Mouse (Mus musculus): ENCODE data around the gene Vmn2r113. TPM values are rescaled to one million over a fixed set of nuclear protein-coding genes. Genes with fewer than 3 reads are reported as not detected.
"Not testable (repeated sequence)": the region's sequence is repeated elsewhere in the genome, so short reads cannot be mapped to it uniquely, and the experiment has no call there.

Vmn2r113 gene
- polyA plus RNA-seq (2014; fragmentation: Nextera tagmentation; extraction: Ambion mirVana): not detected in 2 replicates

- no CpG with 5 or more reads among the region's 4 CpGs for WGBS
- not testable (repeated sequence) for H3K9ac ChIP-seq (ENCODE audit: low read length); H3K4me1 ChIP-seq (replicated peaks; ENCODE audit: control insufficient read depth, insufficient read depth, low read length); H3K27me3 ChIP-seq (ENCODE audit: control insufficient read depth, insufficient read depth, low read length); ATAC-seq (replicated peaks; ENCODE audit: low FRiP score); H3K27ac ChIP-seq (ENCODE audit: low read depth, low read length); DNase-seq (ENCODE audit: low spot score); H3K4me2 ChIP-seq (ENCODE audit: low read depth, low read length, severe bottlenecking); H3K4me3 ChIP-seq (ENCODE audit: low read depth, low read length); H3K36me3 ChIP-seq (ENCODE audit: control insufficient read depth, insufficient read depth, low read length); H3K9me3 ChIP-seq (ENCODE audit: control insufficient read depth, low read length)
These were observed at the start of gene Vmn2r113 for GRCm38 (mm10) chr17:22942684-22943083. Vmn2r113 (plus strand) TSS chr17:22942984.

Other genes with a start within 250 kb of the Vmn2r113 start
- gene Zfp945, start 75.8 kb upstream of the Vmn2r113 start, polyA plus RNA-seq (2014; fragmentation: Nextera tagmentation; extraction: Ambion mirVana): 24.6 and 29.1 TPM in 2 replicates
- gene Vmn2r-ps130, start 118.2 kb downstream of the Vmn2r113 start, polyA plus RNA-seq (2014; fragmentation: Nextera tagmentation; extraction: Ambion mirVana): not detected in 2 replicates

All from forebrain, embryonic 11.5 days (tissue).